8 mouse cellular contexts compared by ENCODE assay signal in genomic region chr2:32646379-32647056, GRCm38 (mm10). TPM values are rescaled to one million over a fixed set of nuclear protein-coding genes. Genes with fewer than 3 reads are reported as not detected.
DNase-seq lines count a peak whose midpoint lies in the region; ATAC-seq lines count a peak whose summit lies in the region.

Gene Eng (plus strand): TSS chr2:32646595.

- no peaks in the 10 kb centered on the region for H3K27me3 ChIP-seq in forebrain, embryonic 13.5 days
- no peaks in the 10 kb centered on the region for H3K27me3 ChIP-seq in lung, embryonic 16.5 days (ENCODE audit: control insufficient read depth, insufficient read depth, low read depth, low read length)

- 66% methylated on average over 31 of the region's 31 CpGs for WGBS in forebrain, embryonic 13.5 days
- WGBS in large intestine, adult 2 months = 62% methylated on average over 31 of the region's 31 CpGs
- WGBS in lung, embryonic 16.5 days = 40% methylated on average over 31 of the region's 31 CpGs

- intact Hi-C loops in heart, postnatal 25 days (cut with DNase I) = loop anchor here (2.0 kb wide), 1 partner anchor 14 kb away; no protein-coding TSS in a partner anchor

- no peaks in the 10 kb centered on the region for H3K36me3 ChIP-seq in forebrain, embryonic 13.5 days (ENCODE audit: poor library complexity, severe bottlenecking)
- H3K36me3 ChIP-seq in lung, embryonic 16.5 days (ENCODE audit: control insufficient read depth, insufficient read depth, low read length) = no peaks in the 10 kb centered on the region

- no peak within 1 kb of the TSS for H3K4me2 ChIP-seq in forebrain, embryonic 13.5 days
- H3K4me2 ChIP-seq in lung, embryonic 16.5 days (ENCODE audit: low read depth, low read length) = peak within 1 kb of the TSS; percentile 62

- H3K4me1 ChIP-seq in forebrain, embryonic 13.5 days = no peaks in the 10 kb centered on the region
- peaks cover 29% of the 10 kb centered on the region for H3K4me1 ChIP-seq in lung, embryonic 16.5 days (replicated peaks; ENCODE audit: control insufficient read depth, insufficient read depth, low read length)

- DNase-seq in layer of hippocampus, adult 18-20 months (ENCODE audit: low spot score in 2 of 2) = no peak
- no peak for DNase-seq in layer of hippocampus, adult 11-12 months (ENCODE audit: low spot score)
- peak; percentile 84 for DNase-seq in heart, postnatal 25 days (ENCODE audit: low spot score)
- DNase-seq in large intestine, adult 2 months (ENCODE audit: low read depth, low spot score) = no peak
- peak; percentile 36 to 49 for DNase-seq in spleen, postnatal 36 days (ENCODE audit: low spot score in 2 of 2)
- DNase-seq in right cerebral cortex, postnatal 25 days = no peak

- H3K4me3 ChIP-seq in forebrain, embryonic 13.5 days = peak within 1 kb of the TSS; percentile 7; the same call in 1 of the 2 replicates
- H3K4me3 ChIP-seq in lung, embryonic 16.5 days (ENCODE audit: low read length) = peak within 1 kb of the TSS; percentile 56

- H3K9me3 ChIP-seq in forebrain, embryonic 13.5 days (replicated peaks) = no peaks in the 10 kb centered on the region
- no peaks in the 10 kb centered on the region for H3K9me3 ChIP-seq in lung, embryonic 16.5 days (ENCODE audit: control insufficient read depth, low read length)

- H3K9ac ChIP-seq in forebrain, embryonic 13.5 days = no peak within 1 kb of the TSS
- peak within 1 kb of the TSS; percentile 81 for H3K9ac ChIP-seq in lung, embryonic 16.5 days (ENCODE audit: low read length)

- no peak within 1 kb of the TSS for H3K27ac ChIP-seq in forebrain, embryonic 13.5 days
- H3K27ac ChIP-seq in lung, embryonic 16.5 days (ENCODE audit: low read length) = peak within 1 kb of the TSS; percentile 84

- no peak for ATAC-seq in forebrain, embryonic 13.5 days
- peak; percentile 89 for ATAC-seq in lung, embryonic 16.5 days (ENCODE audit: low read depth)

RNA-seq across cellular contexts. Expression of gene Eng, which starts in this region (rescaled TPM):
- total RNA-seq in layer of hippocampus, adult 18-20 months (2021) = 10 to 100 TPM; 14.9 to 16.7 TPM
- 20.4 and 21.2 TPM in 2 replicates for polyA plus RNA-seq in forebrain, embryonic 13.5 days (2015; fragmentation: Nextera tagmentation; extraction: Ambion mirVana)
- total RNA-seq in heart, postnatal 25 days (2021) = 100 to 1,000 TPM; 126 to 140 TPM
- 34.5 and 40.7 TPM in 2 replicates for polyA plus RNA-seq in large intestine, adult 2 months (2012; rRNA removed)
- polyA plus RNA-seq in lung, embryonic 16.5 days (2015; fragmentation: Nextera tagmentation; extraction: Ambion mirVana) = 108 and 120 TPM in 2 replicates

Comparison
In these comparisons a context has a peak if more than half of its experiments do, and no peak if none do; other contexts are left out.
1. RNA of gene Eng (total RNA-seq): 126 to 140 TPM in heart, postnatal 25 days; 14.9 to 16.7 TPM in layer of hippocampus, adult 18-20 months; every median in the first group is over 4 times any median in the second.
2. DNase-seq: peak in heart, postnatal 25 days (single experiment) and spleen, postnatal 36 days (2 of 2); none in layer of hippocampus, adult 18-20 months (0 of 2), layer of hippocampus, adult 11-12 months (single experiment), large intestine, adult 2 months (single experiment) and right cerebral cortex, postnatal 25 days (single experiment).